Mouse (Mus musculus) olfactory bulb, adult 2 months (tissue): ENCODE data around the gene Ncan. TPM values are rescaled to one million over a fixed set of nuclear protein-coding genes. Genes with fewer than 3 reads are reported as not detected.
"Not testable (repeated sequence)": the region's sequence is repeated elsewhere in the genome, so short reads cannot be mapped to it uniquely, and the experiment has no call there.

Experiments used
- H3K27ac ChIP-seq: fragments of 200-500 bp; 2 replicates; pipeline ENCODE4 v1.5.1; 2012; ENCODE audit warnings: low read depth, low read length; ENCODE audit not compliant: insufficient read depth
- H3K4me1 ChIP-seq: fragments of 200-500 bp; 2 replicates; pipeline ENCODE4 v1.6.1; 2012; ENCODE audit warnings: low read length; ENCODE audit not compliant: control insufficient read depth, insufficient read depth
- H3K4me3 ChIP-seq: fragments of 200-500 bp; 2 replicates; pipeline ENCODE4 v1.5.1; 2012; ENCODE audit warnings: mild to moderate bottlenecking, low read depth, low read length, moderate library complexity; ENCODE audit not compliant: insufficient read depth
- CTCF ChIP-seq: fragments of 200-500 bp; IDR thresholded peaks from 2 replicates; pipeline ENCODE4 v1.5.1; 2012; ENCODE audit warnings: low read depth, mild to moderate bottlenecking, low read length, moderate library complexity; ENCODE audit not compliant: insufficient read depth
- POLR2A ChIP-seq: fragments of 200-500 bp; IDR thresholded peaks from 2 replicates; pipeline ENCODE4 v1.6.1; 2012; ENCODE audit warnings: mild to moderate bottlenecking, low read depth, low read length, moderate library complexity; ENCODE audit not compliant: insufficient read depth
- WGBS: fragments of 180-500 bp; shearing (Covaris S2); methylation state at CpG from one replicate; pipeline ENCODE4 v1.1.7; 2018; 5-methylcytosine and 5-hydroxymethylcytosine counted together
- polyA plus RNA-seq: library from polyadenylated mRNA; stranded (reverse); fragments of >200 nt; gene quantifications from 2 replicates; pipeline ENCODE4 v1.2.4, GENCODE M21; 2012; ENCODE audit warnings: low replicate concordance; ENCODE audit not compliant: missing spikeins, insufficient read depth, insufficient read length

Gene Ncan
- polyA plus RNA-seq, 1 experiment = not detected

DNA sequence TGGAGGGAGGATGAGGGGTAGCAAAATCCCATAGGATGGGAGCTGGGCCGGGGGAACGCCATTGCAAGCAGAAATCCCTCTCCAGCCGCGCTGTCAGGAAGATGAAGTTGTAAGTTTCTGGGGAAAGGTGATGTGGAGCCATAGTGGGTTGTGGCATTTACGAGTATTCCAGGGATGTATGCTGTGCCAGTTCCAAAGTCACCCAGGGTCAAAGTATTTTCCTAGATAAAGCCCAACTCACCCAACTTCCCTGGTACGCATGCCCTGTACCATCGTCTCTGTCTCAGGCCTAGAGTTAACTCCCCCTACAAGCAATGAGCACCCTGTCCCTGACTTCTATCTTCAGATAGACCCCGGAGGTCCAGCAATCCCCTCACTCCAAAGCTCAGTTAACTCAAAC lies 47.6 kb downstream of the Ncan start:
- peaks cover 3% of the 10 kb centered on the region; the same call in 1 of the 2 replicates for H3K4me1 ChIP-seq
- TF ChIP-seq POLR2A (no peak), CTCF (no peak)
- 66% methylated on average over 8 of the region's 8 CpGs for WGBS
- H3K27ac ChIP-seq = no peak overlapping the region
- no peak overlapping the region for H3K4me3 ChIP-seq

- Histone ChIP-seq H3K4me3 (no peak within 1 kb of the TSS), H3K27ac (no peak within 1 kb of the TSS), H3K4me1 (peaks cover 3% of the 10 kb centered on the region; the same call in 1 of the 2 replicates)
- 21% methylated on average over 24 of the region's 27 CpGs for WGBS
- TF ChIP-seq CTCF = no peak
- no peak for TF ChIP-seq POLR2A
Observed at GRCm38 (mm10) chr8:70072441-70073069, 48.1 kb downstream of the Ncan start, which contains the start of gene Tm6sf2. TSS of gene Tm6sf2 (plus strand) at chr8:70072924.

- peaks cover 3% of the 10 kb centered on the region; the same call in 1 of the 2 replicates for H3K4me1 ChIP-seq
- no peak overlapping the region for H3K4me3 ChIP-seq
- 80% methylated on average over 2 of the region's 2 CpGs for WGBS
- H3K27ac ChIP-seq = no peak overlapping the region
- TF ChIP-seq POLR2A = no peak
- no peak for TF ChIP-seq CTCF
Observed at GRCm38 (mm10) chr8:70071836-70072440, 48.7 kb downstream of the Ncan start.

GRCm38 (mm10) chr8:70057721-70058120 lies 63.0 kb downstream of the Ncan start:
- WGBS = 87% methylated on average over 1 of the region's 1 CpGs
- H3K4me1 ChIP-seq = no peaks in the 10 kb centered on the region
- H3K27ac ChIP-seq = no peak overlapping the region
- no peak for TF ChIP-seq CTCF
- TF ChIP-seq POLR2A = no peak
- H3K4me3 ChIP-seq = no peak overlapping the region

- not testable (repeated sequence) for H3K27ac ChIP-seq, H3K4me3 ChIP-seq, H3K4me1 ChIP-seq
- WGBS = 97% methylated on average over 5 of the region's 5 CpGs
Observed at GRCm38 (mm10) chr8:70050434-70050833, 70.2 kb downstream of the Ncan start.

GRCm38 (mm10) chr8:70049662-70050061 lies 71.0 kb downstream of the Ncan start:
- Histone ChIP-seq H3K4me3 (no peak overlapping the region), H3K4me1 (peaks cover 2% of the 10 kb centered on the region; the same call in 1 of the 2 replicates), H3K27ac (no peak overlapping the region)
- TF ChIP-seq CTCF = no peak
- TF ChIP-seq POLR2A = no peak

DNA sequence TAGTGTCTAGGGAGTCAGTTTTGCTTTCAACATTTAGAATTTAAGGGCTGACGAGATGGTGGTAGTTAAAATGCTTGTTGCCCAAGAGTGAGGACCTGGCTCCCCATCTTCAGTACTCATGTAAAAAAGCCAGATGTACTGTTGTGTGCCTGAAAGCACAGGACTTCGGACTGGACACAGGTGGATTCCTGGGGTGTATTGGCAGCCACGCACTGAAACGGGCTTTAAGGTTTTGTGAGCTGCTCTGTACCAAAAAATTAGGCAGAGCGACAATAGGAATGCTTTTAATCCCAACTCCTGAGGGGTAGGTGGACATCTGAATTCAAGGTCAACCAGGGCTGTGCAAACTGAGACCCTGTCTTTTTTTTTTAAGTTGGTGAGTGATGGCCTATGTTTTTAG lies 76.7 kb downstream of the Ncan start:
- TF ChIP-seq POLR2A (no peak), CTCF (no peak)
- Histone ChIP-seq H3K4me1 (peaks cover 10% of the 10 kb centered on the region), H3K27ac (no peak overlapping the region), H3K4me3 (no peak overlapping the region)
- WGBS = 83% methylated on average over 5 of the region's 5 CpGs

Other genes starting within 250 kb of the Ncan start
- gene Cilp2, start 233.2 kb downstream of the Ncan start, polyA plus RNA-seq = not detected in 2 replicates
- gene Tssk6, start 218.7 kb downstream of the Ncan start, polyA plus RNA-seq = not detected in 2 replicates
- gene Ndufa13, start 218.3 kb downstream of the Ncan start, polyA plus RNA-seq = not detected in 2 replicates
- not detected in 2 replicates for gene Yjefn3, start 218.2 kb downstream of the Ncan start, polyA plus RNA-seq
- gene Gatad2a, start 124.5 kb downstream of the Ncan start, polyA plus RNA-seq = not detected in 2 replicates
- gene Mau2, start 78.1 kb downstream of the Ncan start, polyA plus RNA-seq = not detected in 2 replicates
- gene Sugp1, start 78.1 kb downstream of the Ncan start, polyA plus RNA-seq = not detected in 2 replicates
- gene Tm6sf2, start 47.9 kb downstream of the Ncan start, polyA plus RNA-seq = not detected in 2 replicates
- not detected in 2 replicates for gene Hapln4, start 37.4 kb downstream of the Ncan start, polyA plus RNA-seq
- not detected in 2 replicates for gene Nr2c2ap, start 10.5 kb upstream of the Ncan start, polyA plus RNA-seq
- not detected in 2 replicates for gene Rfxank, start 18.3 kb upstream of the Ncan start, polyA plus RNA-seq
- gene Borcs8, start 18.6 kb upstream of the Ncan start, polyA plus RNA-seq = not detected in 2 replicates
- not detected in 2 replicates for gene Mef2b, start 18.8 kb upstream of the Ncan start, polyA plus RNA-seq
- gene Tmem161a, start 51.5 kb upstream of the Ncan start, polyA plus RNA-seq = not detected in 2 replicates
- gene Slc25a42, start 91.4 kb upstream of the Ncan start, polyA plus RNA-seq = not detected in 2 replicates
- gene Sugp2, start 113.4 kb upstream of the Ncan start, polyA plus RNA-seq = not detected in 2 replicates
- not detected in 2 replicates for gene Armc6, start 113.6 kb upstream of the Ncan start, polyA plus RNA-seq
- not detected in 2 replicates for gene Homer3, start 162.0 kb upstream of the Ncan start, polyA plus RNA-seq
- not detected in 2 replicates for gene Ddx49, start 181.6 kb upstream of the Ncan start, polyA plus RNA-seq
- not detected in 2 replicates for gene Cope, start 181.6 kb upstream of the Ncan start, polyA plus RNA-seq
- not detected in 2 replicates for gene Cers1, start 194.9 kb upstream of the Ncan start, polyA plus RNA-seq
- gene Gdf1, start 208.9 kb upstream of the Ncan start, polyA plus RNA-seq = not detected in 2 replicates
- gene Upf1, start 232.4 kb upstream of the Ncan start, polyA plus RNA-seq = not detected in 2 replicates